Mouse (Mus musculus): ENCODE measurements around the gene Eif2s2. TPM values are rescaled to one million over a fixed set of nuclear protein-coding genes. Genes with fewer than 3 reads are reported as not detected.

The Eif2s2 gene
- polyA plus RNA-seq, 1 experiment from 2014 or later = 70.2 TPM

Other genes starting within 250 kb of the Eif2s2 start
- gene Chmp4b, start 241.2 kb downstream of the Eif2s2 start, polyA plus RNA-seq (2015; fragmentation: Nextera tagmentation; extraction: Ambion mirVana) = 29.6 and 31.5 TPM in 2 replicates
- not detected in 2 replicates for gene Gm14214, start 122.9 kb downstream of the Eif2s2 start, polyA plus RNA-seq (2015; fragmentation: Nextera tagmentation; extraction: Ambion mirVana)
- gene Raly, start 101.8 kb downstream of the Eif2s2 start, polyA plus RNA-seq (2015; fragmentation: Nextera tagmentation; extraction: Ambion mirVana) = 26.2 and 28.2 TPM in 2 replicates
- gene a, start 101.5 kb downstream of the Eif2s2 start, polyA plus RNA-seq (2015; fragmentation: Nextera tagmentation; extraction: Ambion mirVana) = 0.33 and 0.93 TPM in 2 replicates
- 0.29 and 0.47 TPM in 2 replicates for gene Gm14226, start 125.3 kb upstream of the Eif2s2 start, polyA plus RNA-seq (2015; fragmentation: Nextera tagmentation; extraction: Ambion mirVana)
- 30.9 and 44.6 TPM in 2 replicates for gene Ahcy, start 181.6 kb upstream of the Eif2s2 start, polyA plus RNA-seq (2015; fragmentation: Nextera tagmentation; extraction: Ambion mirVana)
- 41.2 and 44.4 TPM in 2 replicates for gene Itch, start 240.6 kb upstream of the Eif2s2 start, polyA plus RNA-seq (2015; fragmentation: Nextera tagmentation; extraction: Ambion mirVana)

All from neural tube, embryonic 15.5 days (tissue).